Mouse (Mus musculus): Measurements from ENCODE around the gene Pax7.

The Pax7 gene

GRCm38 (mm10) chr4:139831501-139832230 is 1.7 kb downstream of the Pax7 start:
- no peak for DNase-seq (ENCODE audit: low read depth, low spot score)

GRCm38 (mm10) chr4:139830581-139831387 is 2.5 kb downstream of the Pax7 start:
- DNase-seq (ENCODE audit: low read depth, low spot score) = no peak

GRCm38 (mm10) chr4:139830053-139830452 is 3.3 kb downstream of the Pax7 start:
- no peak for DNase-seq (ENCODE audit: low read depth, low spot score)

- no peak for DNase-seq (ENCODE audit: low read depth, low spot score)
Observed at GRCm38 (mm10) chr4:139828871-139829590, 4.3 kb downstream of the Pax7 start.

- no peak for DNase-seq (ENCODE audit: low read depth, low spot score)
Observed at GRCm38 (mm10) chr4:139828283-139828678, 5.0 kb downstream of the Pax7 start.

GRCm38 (mm10) chr4:139827501-139828282 is 5.6 kb downstream of the Pax7 start:
- no peak for DNase-seq (ENCODE audit: low read depth, low spot score)

- no peak for DNase-seq (ENCODE audit: low read depth, low spot score)
Observed at GRCm38 (mm10) chr4:139826231-139826630, 7.1 kb downstream of the Pax7 start.

- DNase-seq (ENCODE audit: low read depth, low spot score) = no peak
Observed at GRCm38 (mm10) chr4:139825326-139826112, 7.8 kb downstream of the Pax7 start.

GRCm38 (mm10) chr4:139824572-139825325 is 8.6 kb downstream of the Pax7 start:
- DNase-seq (ENCODE audit: low read depth, low spot score) = no peak

- DNase-seq (ENCODE audit: low read depth, low spot score) = no peak
Observed at GRCm38 (mm10) chr4:139823870-139824472, 9.4 kb downstream of the Pax7 start.

GRCm38 (mm10) chr4:139823138-139823869 is 10.0 kb downstream of the Pax7 start:
- no peak for DNase-seq (ENCODE audit: low read depth, low spot score)

- DNase-seq (ENCODE audit: low read depth, low spot score) = no peak
Observed at GRCm38 (mm10) chr4:139822214-139823137, 10.9 kb downstream of the Pax7 start.

GRCm38 (mm10) chr4:139821491-139822160 is 11.7 kb downstream of the Pax7 start:
- DNase-seq (ENCODE audit: low read depth, low spot score) = no peak

GRCm38 (mm10) chr4:139821071-139821470 is 12.3 kb downstream of the Pax7 start:
- DNase-seq (ENCODE audit: low read depth, low spot score) = no peak

- DNase-seq (ENCODE audit: low read depth, low spot score) = no peak
Observed at GRCm38 (mm10) chr4:139819411-139820030, 13.8 kb downstream of the Pax7 start.

- DNase-seq (ENCODE audit: low read depth, low spot score) = no peak
Observed at GRCm38 (mm10) chr4:139818163-139818562, 15.2 kb downstream of the Pax7 start.

All from mesoderm, embryonic 11.5 days (tissue).